In genomic region chr3:144302626-144303025, GRCm38 (mm10) we compare ENCODE assay signal across 24 mouse cellular contexts.
"Had no signal": no experiment of that assay in that cellular context is flagged by ENCODE, and none has a peak within 500 bp of the region (broad histone marks: within the 10 kb centered on the region; RNA-seq: fewer than 3 reads in every experiment).

No protein-coding gene starts in this region.

- H3K9me3 ChIP-seq: heart, embryonic 10.5 days; heart, embryonic 13.5 days; heart, embryonic 15.5 days; hindbrain, embryonic 13.5 days; hindbrain, embryonic 15.5 days; limb, embryonic 13.5 days; limb, embryonic 15.5 days; liver, embryonic 13.5 days; liver, embryonic 15.5 days had no signal

- ATAC-seq: hindbrain, postnatal 0 days; liver, postnatal 0 days had no signal

- H3K4me1 ChIP-seq: heart, embryonic 10.5 days; heart, embryonic 13.5 days; heart, embryonic 15.5 days; hindbrain, embryonic 15.5 days; liver, embryonic 13.5 days; liver, embryonic 15.5 days had no signal

- H3K9ac ChIP-seq: heart, embryonic 13.5 days; heart, embryonic 15.5 days; hindbrain, embryonic 13.5 days; hindbrain, embryonic 15.5 days; limb, embryonic 13.5 days; limb, embryonic 15.5 days; liver, embryonic 13.5 days; liver, embryonic 15.5 days; liver, postnatal 0 days had no signal

- H3K4me2 ChIP-seq: heart, embryonic 13.5 days; heart, embryonic 15.5 days; hindbrain, embryonic 13.5 days; hindbrain, embryonic 15.5 days; limb, embryonic 13.5 days; limb, embryonic 15.5 days; liver, embryonic 13.5 days; liver, embryonic 15.5 days had no signal

- H3K27me3 ChIP-seq: heart, embryonic 13.5 days; heart, embryonic 15.5 days; hindbrain, embryonic 13.5 days; hindbrain, embryonic 15.5 days; limb, embryonic 15.5 days; liver, embryonic 13.5 days; liver, embryonic 15.5 days had no signal

- H3K36me3 ChIP-seq: heart, embryonic 10.5 days; heart, embryonic 13.5 days; heart, embryonic 15.5 days; hindbrain, embryonic 13.5 days; hindbrain, embryonic 15.5 days; limb, embryonic 13.5 days; limb, embryonic 15.5 days; liver, embryonic 13.5 days; liver, embryonic 15.5 days had no signal

- DNase-seq: gastrocnemius, postnatal 14 days; gastrocnemius, postnatal 36 days; heart, adult 18-20 months; heart, postnatal 14 days; heart, postnatal 36 days; kidney, adult 18-20 months; kidney, adult 8-10 months; kidney, postnatal 10 days; kidney, postnatal 25 days; kidney, postnatal 4 days; layer of hippocampus, adult 9-11 months; left cerebral cortex, postnatal 4 days; liver, embryonic 13.5 days; liver, postnatal 0 days had no signal

- H3K27ac ChIP-seq: heart, embryonic 10.5 days; heart, embryonic 13.5 days; heart, embryonic 15.5 days; hindbrain, embryonic 13.5 days; hindbrain, embryonic 15.5 days; hindbrain, postnatal 0 days; left cerebral cortex, adult 2 months; limb, embryonic 13.5 days; limb, embryonic 15.5 days; liver, embryonic 13.5 days; liver, embryonic 15.5 days had no signal

- H3K4me3 ChIP-seq: heart, embryonic 10.5 days; heart, embryonic 13.5 days; heart, embryonic 15.5 days; hindbrain, embryonic 13.5 days; hindbrain, embryonic 15.5 days; left cerebral cortex, adult 2 months; limb, embryonic 13.5 days; limb, embryonic 15.5 days; liver, embryonic 13.5 days; liver, embryonic 15.5 days had no signal
